Mouse (Mus musculus): ENCODE results near the gene Tns4. TPM values are rescaled to one million over a fixed set of nuclear protein-coding genes. Genes with fewer than 3 reads are reported as not detected.

The Tns4 gene
- 0.48 and 1.1 TPM in 2 replicates for polyA plus RNA-seq (2012; ENCODE audit: low replicate concordance)

GRCm38 (mm10) chr11:99089077-99089601 lies at the start of gene Tns4:
Tns4 (minus strand) TSS chr11:99089306.

GRCm38 (mm10) chr11:99041051-99041729 lies 47.9 kb downstream of the Tns4 start, which contains the start of gene Igfbp4:
Igfbp4 (plus strand) TSS chr11:99041244.

GRCm38 (mm10) chr11:99023500-99024467 lies 65.3 kb downstream of the Tns4 start, which contains the start of gene Top2a:
Top2a (minus strand) TSS chr11:99024189.

Other genes starting within 250 kb of the Tns4 start
- gene Wipf2, start 225.7 kb downstream of the Tns4 start, polyA plus RNA-seq (2012; ENCODE audit: low replicate concordance), result 50.0 and 56.4 TPM in 2 replicates
- 0.40 and 0.89 TPM in 2 replicates for gene Cdc6, start 181.5 kb downstream of the Tns4 start, polyA plus RNA-seq (2012; ENCODE audit: low replicate concordance)
- gene Rara, start 161.5 kb downstream of the Tns4 start, polyA plus RNA-seq (2012; ENCODE audit: low replicate concordance), result 162 and 425 TPM in 2 replicates
- gene Gjd3, start 106.3 kb downstream of the Tns4 start, polyA plus RNA-seq (2012; ENCODE audit: low replicate concordance), result 0.40 TPM in 1 of 2 replicates, not detected in the other
- 1.2 and 20.8 TPM in 2 replicates for gene Top2a, start 65.1 kb downstream of the Tns4 start, polyA plus RNA-seq (2012; ENCODE audit: low replicate concordance)
- gene Igfbp4, start 48.1 kb downstream of the Tns4 start, polyA plus RNA-seq (2012; ENCODE audit: low replicate concordance), result 197 and 283 TPM in 2 replicates
- gene Ccr7, start 65.8 kb upstream of the Tns4 start, polyA plus RNA-seq (2012; ENCODE audit: low replicate concordance), result 52.0 and 79.1 TPM in 2 replicates
- 176 and 278 TPM in 2 replicates for gene Smarce1, start 141.7 kb upstream of the Tns4 start, polyA plus RNA-seq (2012; ENCODE audit: low replicate concordance)
- gene Krt222, start 154.8 kb upstream of the Tns4 start, polyA plus RNA-seq (2012; ENCODE audit: low replicate concordance), result 0.89 and 1.3 TPM in 2 replicates
- gene Krt24, start 196.0 kb upstream of the Tns4 start, polyA plus RNA-seq (2012; ENCODE audit: low replicate concordance), result not detected in 2 replicates
- gene Krt25, start 233.6 kb upstream of the Tns4 start, polyA plus RNA-seq (2012; ENCODE audit: low replicate concordance), result not detected in 2 replicates
- not detected in 2 replicates for gene Krt26, start 248.7 kb upstream of the Tns4 start, polyA plus RNA-seq (2012; ENCODE audit: low replicate concordance)